Mouse (Mus musculus): ENCODE results near the gene Tmem184b.

- TF ChIP-seq CTCF (conservative IDR thresholded peaks at IDR 0.05 in 1 of 2, IDR thresholded peaks at IDR 0.05 in 1 of 2; ENCODE audit: low read depth in 2 of 2, low read length in 2 of 2) (no peak), POLR2A (IDR thresholded peaks at IDR 0.05; ENCODE audit: low read depth, low read length) (no peak), MXI1 (IDR thresholded peaks at IDR 0.05; ENCODE audit: low read depth, low read length) (no peak), CHD2 (IDR thresholded peaks at IDR 0.05; ENCODE audit: low read length) (no peak), POLR2AphosphoS2 (IDR thresholded peaks at IDR 0.05; ENCODE audit: low read depth, low read length) (no peak), ZC3H11A (IDR thresholded peaks at IDR 0.05; ENCODE audit: low read depth, low read length) (no peak), ETS1 (conservative IDR thresholded peaks at IDR 0.05; ENCODE audit: low read depth, low read length) (no peak), USF1 (IDR thresholded peaks at IDR 0.05; ENCODE audit: low read depth, low read length) (no peak), TCF12 (IDR thresholded peaks at IDR 0.05; ENCODE audit: low read depth, low read length) (no peak), RCOR1 (conservative IDR thresholded peaks at IDR 0.05; ENCODE audit: low read depth, low read length) (no peak), USF2 (conservative IDR thresholded peaks at IDR 0.05; ENCODE audit: low read depth, low read length) (no peak), HCFC1 (IDR thresholded peaks at IDR 0.05; ENCODE audit: low read depth, low read length) (no peak), ZNF384 (IDR thresholded peaks at IDR 0.05; ENCODE audit: low read depth, low read length) (no peak)
Observed at GRCm38 (mm10) chr15:79338978-79339377, 64.4 kb downstream of the Tmem184b start.
